Mouse (Mus musculus): Measurements from ENCODE around the gene Ckap2l. TPM values are rescaled to one million over a fixed set of nuclear protein-coding genes. Genes with fewer than 3 reads are reported as not detected.

The Ckap2l gene
- total and polyA plus RNA-seq, 3 experiments = 0.08 to 0.55 (median 0.29) TPM

DNA sequence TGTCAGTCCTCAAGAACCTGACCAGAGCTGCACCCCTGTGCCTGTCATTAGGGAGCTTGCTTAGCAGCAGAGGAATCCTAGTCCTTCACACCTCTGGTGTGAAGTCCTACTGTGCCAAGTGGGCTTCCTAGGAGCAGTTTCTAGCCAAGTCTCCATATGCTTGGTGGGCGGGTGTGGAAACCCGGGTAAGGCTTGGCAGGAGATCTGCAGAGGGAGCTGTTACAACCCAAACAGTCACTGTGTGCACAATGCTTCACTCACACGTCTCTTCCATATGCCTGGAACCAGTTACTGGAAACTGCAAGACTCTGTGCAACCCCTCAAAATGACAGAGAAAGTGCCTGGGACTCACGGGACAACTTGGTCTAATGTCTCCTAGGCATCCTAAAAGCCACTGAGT, 65.0 kb downstream of the Ckap2l start:
- DNase-seq = no peak
- H3K4me1 ChIP-seq (ENCODE audit: control insufficient read depth, insufficient read depth, low read length) = no peaks in the 10 kb centered on the region
- no peak for TF ChIP-seq EP300 (IDR thresholded peaks at IDR 0.05; ENCODE audit: insufficient read depth, low read depth, low read length)
- TF ChIP-seq CTCF (IDR thresholded peaks at IDR 0.05) = no peak
- TF ChIP-seq POLR2A (IDR thresholded peaks at IDR 0.05; ENCODE audit: insufficient read depth, low read depth, low read length) = no peak
- no peak overlapping the region for H3K9ac ChIP-seq (ENCODE audit: low read depth, low read length)
- intact Hi-C loops (cut with DNase I) = no loop called here
- no peaks in the 10 kb centered on the region for H3K36me3 ChIP-seq (ENCODE audit: control insufficient read depth, insufficient read depth, low read length)
- no peak overlapping the region for H3K4me3 ChIP-seq
- H3K79me2 ChIP-seq (replicated peaks; ENCODE audit: control insufficient read depth, insufficient read depth, low read length) = no peaks in the 10 kb centered on the region
- no peaks in the 10 kb centered on the region for H3K27me3 ChIP-seq (ENCODE audit: control insufficient read depth, insufficient read depth, low read length)
- 47% methylated on average over 4 of the region's 4 CpGs for WGBS
- no peak overlapping the region for H3K27ac ChIP-seq

DNA sequence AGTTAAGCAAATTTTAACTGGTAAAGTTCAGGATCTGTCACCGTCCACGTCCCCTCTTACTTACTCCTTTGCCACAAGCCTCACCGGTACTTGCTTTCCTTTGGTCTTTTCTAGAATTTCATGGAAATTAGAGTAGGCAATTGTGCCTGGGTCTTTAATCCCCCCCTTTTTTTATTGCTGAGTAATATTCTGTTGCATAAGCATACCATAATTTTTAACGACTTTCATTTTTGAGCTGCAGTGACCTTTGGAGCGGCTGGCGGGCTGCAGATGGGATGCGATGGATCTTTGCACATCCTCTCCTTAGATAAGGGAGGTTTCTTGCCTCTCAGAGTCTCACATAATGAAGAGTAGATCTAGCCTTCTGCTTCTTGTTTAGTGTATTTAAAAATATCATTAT, 67.7 kb downstream of the Ckap2l start:
- TF ChIP-seq EP300 (IDR thresholded peaks at IDR 0.05; ENCODE audit: insufficient read depth, low read depth, low read length) (no peak), POLR2A (IDR thresholded peaks at IDR 0.05; ENCODE audit: insufficient read depth, low read depth, low read length) (no peak), CTCF (IDR thresholded peaks at IDR 0.05) (no peak)
- WGBS = 92% methylated on average over 7 of the region's 7 CpGs
- Histone ChIP-seq H3K4me1 (ENCODE audit: control insufficient read depth, insufficient read depth, low read length) (no peaks in the 10 kb centered on the region), H3K36me3 (ENCODE audit: control insufficient read depth, insufficient read depth, low read length) (no peaks in the 10 kb centered on the region), H3K27me3 (ENCODE audit: control insufficient read depth, insufficient read depth, low read length) (no peaks in the 10 kb centered on the region), H3K9ac (ENCODE audit: low read depth, low read length) (no peak overlapping the region), H3K27ac (no peak overlapping the region), H3K79me2 (replicated peaks; ENCODE audit: control insufficient read depth, insufficient read depth, low read length) (no peaks in the 10 kb centered on the region), H3K4me3 (no peak overlapping the region)
- DNase-seq = no peak
- intact Hi-C loops (cut with DNase I) = no loop called here

DNA sequence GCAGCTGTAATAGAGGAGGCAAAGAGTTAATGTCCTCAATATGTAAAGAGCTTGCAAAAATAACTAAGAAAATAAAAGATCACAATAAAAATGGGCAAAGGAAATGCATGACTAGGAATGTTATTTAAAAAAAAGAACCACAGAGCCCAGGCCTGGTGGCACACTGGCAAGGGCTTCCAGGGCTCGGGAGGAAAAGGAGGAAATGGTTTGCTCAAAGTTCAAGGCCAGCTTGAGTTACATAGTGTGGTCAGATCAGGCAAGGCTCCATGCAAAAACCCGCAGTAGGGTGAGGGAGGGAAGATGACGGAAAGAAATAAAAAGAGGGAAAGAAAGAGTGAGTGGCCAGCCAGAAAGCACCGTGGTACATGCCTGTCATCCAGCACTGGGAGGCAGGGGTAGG, 68.4 kb downstream of the Ckap2l start:
- Histone ChIP-seq H3K27me3 (ENCODE audit: control insufficient read depth, insufficient read depth, low read length) (no peaks in the 10 kb centered on the region), H3K4me1 (ENCODE audit: control insufficient read depth, insufficient read depth, low read length) (no peaks in the 10 kb centered on the region), H3K36me3 (ENCODE audit: control insufficient read depth, insufficient read depth, low read length) (no peaks in the 10 kb centered on the region), H3K27ac (no peak overlapping the region), H3K79me2 (replicated peaks; ENCODE audit: control insufficient read depth, insufficient read depth, low read length) (no peaks in the 10 kb centered on the region), H3K9ac (ENCODE audit: low read depth, low read length) (no peak overlapping the region), H3K4me3 (no peak overlapping the region)
- intact Hi-C loops (cut with DNase I) = no loop called here
- WGBS = 84% methylated on average over 4 of the region's 4 CpGs
- DNase-seq = no peak
- no peak for TF ChIP-seq EP300 (IDR thresholded peaks at IDR 0.05; ENCODE audit: insufficient read depth, low read depth, low read length)
- no peak for TF ChIP-seq POLR2A (IDR thresholded peaks at IDR 0.05; ENCODE audit: insufficient read depth, low read depth, low read length)
- no peak for TF ChIP-seq CTCF (IDR thresholded peaks at IDR 0.05)

GRCm38 (mm10) chr2:129227709-129228108, 69.3 kb downstream of the Ckap2l start:
- WGBS = 69% methylated on average over 6 of the region's 7 CpGs
- H3K27me3 ChIP-seq (ENCODE audit: control insufficient read depth, insufficient read depth, low read length) = no peaks in the 10 kb centered on the region
- intact Hi-C loops (cut with DNase I) = no loop called here
- H3K36me3 ChIP-seq (ENCODE audit: control insufficient read depth, insufficient read depth, low read length) = no peaks in the 10 kb centered on the region
- no peak overlapping the region for H3K9ac ChIP-seq (ENCODE audit: low read depth, low read length)
- H3K4me3 ChIP-seq = no peak overlapping the region
- no peaks in the 10 kb centered on the region for H3K4me1 ChIP-seq (ENCODE audit: control insufficient read depth, insufficient read depth, low read length)
- H3K79me2 ChIP-seq (replicated peaks; ENCODE audit: control insufficient read depth, insufficient read depth, low read length) = no peaks in the 10 kb centered on the region
- no peak for TF ChIP-seq POLR2A (IDR thresholded peaks at IDR 0.05; ENCODE audit: insufficient read depth, low read depth, low read length)
- no peak for TF ChIP-seq EP300 (IDR thresholded peaks at IDR 0.05; ENCODE audit: insufficient read depth, low read depth, low read length)
- no peak for TF ChIP-seq CTCF (IDR thresholded peaks at IDR 0.05)
- H3K27ac ChIP-seq = no peak overlapping the region
- no peak for DNase-seq

GRCm38 (mm10) chr2:129227011-129227529, 69.9 kb downstream of the Ckap2l start:
- Histone ChIP-seq H3K4me3 (no peak overlapping the region), H3K4me1 (ENCODE audit: control insufficient read depth, insufficient read depth, low read length) (no peaks in the 10 kb centered on the region), H3K27me3 (ENCODE audit: control insufficient read depth, insufficient read depth, low read length) (no peaks in the 10 kb centered on the region), H3K36me3 (ENCODE audit: control insufficient read depth, insufficient read depth, low read length) (no peaks in the 10 kb centered on the region), H3K27ac (no peak overlapping the region), H3K9ac (ENCODE audit: low read depth, low read length) (no peak overlapping the region), H3K79me2 (replicated peaks; ENCODE audit: control insufficient read depth, insufficient read depth, low read length) (no peaks in the 10 kb centered on the region)
- TF ChIP-seq EP300 (IDR thresholded peaks at IDR 0.05; ENCODE audit: insufficient read depth, low read depth, low read length) (no peak), CTCF (IDR thresholded peaks at IDR 0.05) (no peak)
- intact Hi-C loops (cut with DNase I) = no loop called here
- no peak for DNase-seq
- WGBS = 83% methylated on average over 7 of the region's 7 CpGs

- Histone ChIP-seq H3K4me3 (no peak overlapping the region), H3K36me3 (ENCODE audit: control insufficient read depth, insufficient read depth, low read length) (no peaks in the 10 kb centered on the region), H3K9ac (ENCODE audit: low read depth, low read length) (no peak overlapping the region), H3K79me2 (replicated peaks; ENCODE audit: control insufficient read depth, insufficient read depth, low read length) (no peaks in the 10 kb centered on the region), H3K27ac (no peak overlapping the region), H3K27me3 (ENCODE audit: control insufficient read depth, insufficient read depth, low read length) (no peaks in the 10 kb centered on the region), H3K4me1 (ENCODE audit: control insufficient read depth, insufficient read depth, low read length) (no peaks in the 10 kb centered on the region)
- no peak for DNase-seq
- no peak for TF ChIP-seq POLR2A (IDR thresholded peaks at IDR 0.05; ENCODE audit: insufficient read depth, low read depth, low read length)
- TF ChIP-seq CTCF (IDR thresholded peaks at IDR 0.05) = no peak
- TF ChIP-seq EP300 (IDR thresholded peaks at IDR 0.05; ENCODE audit: insufficient read depth, low read depth, low read length) = no peak
- intact Hi-C loops (cut with DNase I) = no loop called here
- WGBS = 55% methylated on average over 11 of the region's 11 CpGs
Observed at GRCm38 (mm10) chr2:129226296-129226851, 70.6 kb downstream of the Ckap2l start.

Data from heart, adult 2 months (tissue).